9 mouse cellular contexts compared by ENCODE assay signal in genomic region chr10:9071630-9072029, GRCm38 (mm10).
DNase-seq lines count a peak whose midpoint lies in the region; TF ChIP-seq lines count a peak whose summit lies in the region.
"Had no signal": no experiment of that assay in that cellular context is flagged by ENCODE, and none has a peak within 500 bp of the region (broad histone marks: within the 10 kb centered on the region; RNA-seq: fewer than 3 reads in every experiment).

No protein-coding gene starts in this region.

- H3K4me1 ChIP-seq in heart, adult 2 months (ENCODE audit: control insufficient read depth, insufficient read depth, low read length) = no peaks in the 10 kb centered on the region
- no peaks in the 10 kb centered on the region for H3K4me1 ChIP-seq in heart, embryonic 10.5 days
- H3K4me1 ChIP-seq: lung, embryonic 15.5 days had no signal

- H3K9me3 ChIP-seq in heart, embryonic 10.5 days = no peaks in the 10 kb centered on the region
- H3K9me3 ChIP-seq: lung, embryonic 15.5 days had no signal

- H3K4me3 ChIP-seq in heart, adult 2 months = no peak overlapping the region
- no peak overlapping the region for H3K4me3 ChIP-seq in heart, embryonic 10.5 days
- H3K4me3 ChIP-seq: lung, embryonic 15.5 days had no signal

- WGBS in heart, adult 2 months = 13% methylated on average over 5 of the region's 5 CpGs
- 17% methylated on average over 5 of the region's 5 CpGs for WGBS in heart, embryonic 10.5 days

- peak in 1 of 2 experiments; percentile 58 for DNase-seq in heart, adult 2 months
- no peak for DNase-seq in heart, embryonic 10.5 days (ENCODE audit: low spot score)
- peak; percentile 26 to 28 for DNase-seq in right cerebral cortex, adult 2 months (ENCODE audit: low spot score in 2 of 2)
- DNase-seq in right cerebral cortex, postnatal 36 days (ENCODE audit: low spot score in 2 of 2) = no peak
- DNase-seq in c-Kit-positive CD71-negative TER-119-negative erythroid progenitor cells, embryonic 14.5 days (ENCODE audit: low read depth) = peak; percentile 10
- peak; percentile 68 to 72 for DNase-seq in kidney, postnatal 4 days
- DNase-seq in urinary bladder, postnatal 14 days (ENCODE audit: low spot score) = peak; percentile 59
- no peak for DNase-seq in spleen, adult 12 weeks (ENCODE audit: low spot score)

- peak; percentile 83 for TF ChIP-seq CTCF in heart, adult 2 months (IDR thresholded peaks at IDR 0.05)

- no peak for TF ChIP-seq EP300 in heart, adult 2 months (IDR thresholded peaks at IDR 0.05; ENCODE audit: insufficient read depth, low read depth, low read length)

- intact Hi-C loops in heart, adult 2 months (cut with DNase I) = loop anchor here (2.0 to 5.0 kb wide), 2 partner anchors 277 to 606 kb away; partner anchors contain the start of gene Samd5

- TF ChIP-seq POLR2A in heart, adult 2 months (IDR thresholded peaks at IDR 0.05; ENCODE audit: insufficient read depth, low read depth, low read length) = no peak

- no peaks in the 10 kb centered on the region for H3K36me3 ChIP-seq in heart, adult 2 months (ENCODE audit: control insufficient read depth, insufficient read depth, low read length)
- H3K36me3 ChIP-seq in heart, embryonic 10.5 days = no peaks in the 10 kb centered on the region
- H3K36me3 ChIP-seq: lung, embryonic 15.5 days had no signal

- H3K27me3 ChIP-seq in heart, adult 2 months (ENCODE audit: control insufficient read depth, insufficient read depth, low read length) = no peaks in the 10 kb centered on the region
- no peaks in the 10 kb centered on the region for H3K27me3 ChIP-seq in heart, embryonic 10.5 days (ENCODE audit: insufficient read depth, poor library complexity, severe bottlenecking)
- H3K27me3 ChIP-seq: lung, embryonic 15.5 days had no signal

- no peak overlapping the region for H3K27ac ChIP-seq in heart, adult 2 months
- H3K27ac ChIP-seq in heart, embryonic 10.5 days = no peak overlapping the region
- H3K27ac ChIP-seq: lung, embryonic 15.5 days had no signal

- no peak overlapping the region for H3K9ac ChIP-seq in heart, adult 2 months (ENCODE audit: low read depth, low read length)
- H3K9ac ChIP-seq: lung, embryonic 15.5 days had no signal

- H3K79me2 ChIP-seq in heart, adult 2 months (replicated peaks; ENCODE audit: control insufficient read depth, insufficient read depth, low read length) = no peaks in the 10 kb centered on the region

Comparison
In these comparisons a context has a peak if more than half of its experiments do, and no peak if none do; other contexts are left out.
1. DNase-seq: peak in right cerebral cortex, adult 2 months (2 of 2), c-Kit-positive CD71-negative TER-119-negative erythroid progenitor cells, embryonic 14.5 days (single experiment), kidney, postnatal 4 days (2 of 2) and urinary bladder, postnatal 14 days (single experiment); none in heart, embryonic 10.5 days (single experiment), right cerebral cortex, postnatal 36 days (0 of 2) and spleen, adult 12 weeks (single experiment).